Mouse (Mus musculus): ENCODE measurements around the gene Tm4sf5. TPM values are rescaled to one million over a fixed set of nuclear protein-coding genes. Genes with fewer than 3 reads are reported as not detected.
"Not testable (repeated sequence)": the region's sequence is repeated elsewhere in the genome, so short reads cannot be mapped to it uniquely, and the experiment has no call there.

Tm4sf5 gene
- total RNA-seq, 2 experiments from 2014 or later = not detected

GRCm38 (mm10) chr11:70509753-70510564 lies 4.9 kb downstream of the Tm4sf5 start:
- no peak for DNase-seq

GRCm38 (mm10) chr11:70511242-70511641 lies 6.2 kb downstream of the Tm4sf5 start:
- DNase-seq = no peak

- DNase-seq = no peak
Observed at GRCm38 (mm10) chr11:70511825-70512224, 6.8 kb downstream of the Tm4sf5 start.

GRCm38 (mm10) chr11:70512709-70513342 lies 7.8 kb downstream of the Tm4sf5 start:
- DNase-seq = no peak

- DNase-seq = peak; percentile 49
Observed at GRCm38 (mm10) chr11:70513520-70513919, 8.5 kb downstream of the Tm4sf5 start.

GRCm38 (mm10) chr11:70514288-70514687 lies 9.2 kb downstream of the Tm4sf5 start, which contains the start of gene Vmo1:
Gene Vmo1 (minus strand): TSS chr11:70514616.
- no peak for DNase-seq

- DNase-seq = no peak
Observed at GRCm38 (mm10) chr11:70516352-70516751, 11.3 kb downstream of the Tm4sf5 start.

- no peak for DNase-seq
Observed at GRCm38 (mm10) chr11:70518436-70518835, 13.4 kb downstream of the Tm4sf5 start.

GRCm38 (mm10) chr11:70518923-70519322 lies 13.9 kb downstream of the Tm4sf5 start, which contains the start of gene Gltpd2:
Gene Gltpd2 (plus strand): TSS chr11:70519196.
- DNase-seq = no peak

GRCm38 (mm10) chr11:70520178-70520769 lies 15.2 kb downstream of the Tm4sf5 start:
- DNase-seq = peak; percentile 32

GRCm38 (mm10) chr11:70523306-70523989 lies 18.4 kb downstream of the Tm4sf5 start:
- DNase-seq = not testable (repeated sequence)

- DNase-seq = no peak
Observed at GRCm38 (mm10) chr11:70524782-70525181, 19.7 kb downstream of the Tm4sf5 start.

- DNase-seq = peak; percentile 93
Observed at GRCm38 (mm10) chr11:70525184-70525678, 20.2 kb downstream of the Tm4sf5 start, which contains the start of gene Psmb6. Gene Psmb6 (plus strand): TSS chr11:70525367.

GRCm38 (mm10) chr11:70525726-70526125 lies 20.7 kb downstream of the Tm4sf5 start:
- no peak for DNase-seq

GRCm38 (mm10) chr11:70526211-70526610 lies 21.2 kb downstream of the Tm4sf5 start:
- no peak for DNase-seq

GRCm38 (mm10) chr11:70528610-70529009 lies 23.6 kb downstream of the Tm4sf5 start:
- no peak for DNase-seq

- not testable (repeated sequence) for DNase-seq
Observed at GRCm38 (mm10) chr11:70531065-70531464, 26.0 kb downstream of the Tm4sf5 start.

GRCm38 (mm10) chr11:70532839-70533238 lies 27.8 kb downstream of the Tm4sf5 start, which contains the start of gene Gm40193:
Gene Gm40193 (minus strand): TSS chr11:70532939.
- no peak for DNase-seq

GRCm38 (mm10) chr11:70539423-70539822 lies 34.4 kb downstream of the Tm4sf5 start:
- no peak for DNase-seq

GRCm38 (mm10) chr11:70539877-70540587 lies 35.0 kb downstream of the Tm4sf5 start, which contains the start of gene Pld2:
Gene Pld2 (plus strand): TSS chr11:70540064.
- DNase-seq = peak; percentile 92

- DNase-seq = no peak
Observed at GRCm38 (mm10) chr11:70540928-70541327, 35.9 kb downstream of the Tm4sf5 start.

Data from gastrocnemius, postnatal 25 days (tissue).